Mouse (Mus musculus) limb, embryonic 10.5 days (tissue): ENCODE data around the gene Fam240b. TPM values are rescaled to one million over a fixed set of nuclear protein-coding genes. Genes with fewer than 3 reads are reported as not detected.

Source experiments
- DNase-seq: peaks from one replicate; pipeline ENCODE4 v3.0.0-alpha.2; 2017; ENCODE audit warnings: low spot score
- H3K27ac ChIP-seq: fragments of 300-500 bp; sonication (generic); 2 replicates; pipeline ENCODE4 v1.5.1; 2016; ENCODE audit warnings: mild to moderate bottlenecking
- H3K27me3 ChIP-seq: fragments of 300-500 bp; sonication (generic); 2 replicates; pipeline ENCODE4 v1.6.1; 2016; ENCODE audit warnings: low read depth, mild to moderate bottlenecking; ENCODE audit not compliant: poor library complexity, severe bottlenecking
- H3K36me3 ChIP-seq: fragments of 300-500 bp; sonication (generic); 2 replicates; pipeline ENCODE4 v1.6.1; 2016; ENCODE audit warnings: mild to moderate bottlenecking, moderate library complexity
- H3K4me1 ChIP-seq: fragments of 300-500 bp; sonication (generic); 2 replicates; pipeline ENCODE4 v1.6.1; 2016
- H3K4me3 ChIP-seq: fragments of 300-500 bp; sonication (generic); 2 replicates; pipeline ENCODE4 v1.5.1; 2016; ENCODE audit warnings: mild to moderate bottlenecking, moderate library complexity
- H3K9me3 ChIP-seq: fragments of 300-500 bp; sonication (generic); replicated peaks from 2 replicates; pipeline ENCODE4 v1.6.1; 2016; ENCODE audit warnings: mild to moderate bottlenecking
- WGBS: fragments of 180-500 bp; shearing (Covaris S2); methylation state at CpG from one replicate; pipeline ENCODE4 v1.1.7; 2016; 5-methylcytosine and 5-hydroxymethylcytosine counted together
- polyA plus RNA-seq: library from polyadenylated mRNA; unstranded; fragments of >200 nt; fragmentation: Nextera tagmentation; extraction: Ambion mirVana; gene quantifications from 2 replicates; pipeline ENCODE4 v1.2.1, GENCODE M21; 2016

Gene Fam240b
- not detected in 2 replicates for polyA plus RNA-seq

DNA sequence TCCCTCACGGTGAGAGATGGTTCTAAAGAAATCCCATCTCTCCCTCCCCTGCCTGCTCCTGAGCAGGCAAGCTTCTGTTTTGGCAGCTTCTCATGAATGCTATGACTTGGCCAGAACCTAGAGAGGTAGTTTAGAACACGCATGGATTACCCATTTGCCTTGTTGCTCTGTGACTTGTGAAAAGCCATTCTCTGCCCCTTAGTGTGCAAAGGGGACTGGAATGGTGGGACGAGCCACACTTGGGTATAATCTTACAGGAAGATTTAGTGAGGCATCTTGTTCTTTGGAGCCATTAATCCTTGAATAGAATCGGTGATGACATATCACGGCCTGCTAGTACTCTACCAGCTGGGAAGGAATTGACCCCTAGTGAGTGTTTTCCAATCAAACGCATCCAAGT is at the start of gene Fam240b:
TSS of gene Fam240b (minus strand) at position 101 of the 400 bp plus-strand sequence.
- no peaks in the 10 kb centered on the region for H3K36me3 ChIP-seq
- WGBS: 90% methylated on average over 6 of the region's 6 CpGs
- no peaks in the 10 kb centered on the region for H3K9me3 ChIP-seq
- no peak within 1 kb of the TSS for H3K4me3 ChIP-seq
- no peak for DNase-seq
- no peaks in the 10 kb centered on the region for H3K4me1 ChIP-seq
- no peak within 1 kb of the TSS for H3K27ac ChIP-seq
- no peaks in the 10 kb centered on the region for H3K27me3 ChIP-seq

DNA sequence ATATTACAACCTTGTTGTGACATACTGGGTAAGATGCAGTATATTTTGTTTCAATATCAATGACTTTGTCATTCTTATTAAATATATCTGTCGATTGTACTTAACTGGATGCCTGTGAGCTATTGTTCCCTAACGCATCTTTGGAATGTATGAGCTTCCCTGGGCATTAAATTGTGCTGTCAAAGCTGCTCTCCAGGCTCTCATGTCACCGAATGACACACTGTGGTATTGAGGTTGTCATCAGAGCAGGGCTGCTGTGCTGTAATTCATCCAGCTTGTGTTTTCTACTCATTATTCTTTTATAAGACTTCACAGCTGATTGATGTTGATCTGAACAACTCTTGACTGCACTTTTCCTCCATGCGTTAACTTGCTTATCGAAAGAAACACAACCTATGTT is 32.5 kb upstream of the Fam240b start:
- no peaks in the 10 kb centered on the region for H3K4me1 ChIP-seq
- no peak overlapping the region for H3K4me3 ChIP-seq
- H3K9me3 ChIP-seq: no peaks in the 10 kb centered on the region
- 81% methylated on average over 5 of the region's 5 CpGs for WGBS
- no peaks in the 10 kb centered on the region for H3K27me3 ChIP-seq
- H3K36me3 ChIP-seq: no peaks in the 10 kb centered on the region
- no peak for DNase-seq
- H3K27ac ChIP-seq: no peak overlapping the region

DNA sequence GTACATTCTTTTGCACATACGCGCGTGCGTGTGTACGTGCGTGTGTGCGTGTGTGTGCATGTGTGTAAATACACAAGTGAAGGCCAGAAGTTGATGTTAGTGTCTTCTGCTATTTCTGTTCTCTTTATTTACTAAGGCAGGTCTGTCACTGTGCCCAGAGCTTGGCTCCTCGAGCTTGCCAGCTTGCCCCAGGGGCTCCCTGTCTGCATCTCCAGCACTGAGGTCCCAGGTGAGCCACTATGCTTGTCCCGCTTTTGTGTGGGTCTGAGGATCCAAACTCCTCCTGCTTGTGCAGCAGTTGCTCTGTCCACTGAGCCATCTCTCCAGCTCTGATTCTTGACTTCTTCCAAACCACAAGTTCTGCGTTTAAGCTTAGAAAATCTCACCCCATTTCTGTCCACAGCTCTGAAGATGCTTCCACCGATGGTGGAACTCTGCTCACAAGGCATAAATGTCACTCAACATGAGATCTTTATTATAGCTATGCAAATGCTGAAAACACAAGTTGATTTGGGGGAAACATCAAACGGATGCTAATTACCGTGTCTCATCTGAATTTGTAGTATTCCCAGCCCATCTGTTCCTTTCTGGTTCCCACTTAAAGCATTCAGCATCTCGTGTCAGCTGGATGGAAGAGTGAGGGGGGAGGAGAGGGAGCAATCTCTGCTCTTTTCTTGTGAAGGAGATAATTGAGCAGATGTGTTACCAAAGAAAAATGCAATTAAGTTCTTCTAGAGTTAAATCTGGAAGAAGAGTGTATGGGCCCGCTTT is 29.1 kb upstream of the Fam240b start:
- H3K36me3 ChIP-seq: no peaks in the 10 kb centered on the region
- no peaks in the 10 kb centered on the region for H3K9me3 ChIP-seq
- no peaks in the 10 kb centered on the region for H3K27me3 ChIP-seq
- no peak for DNase-seq
- no peaks in the 10 kb centered on the region for H3K4me1 ChIP-seq
- no peak overlapping the region for H3K27ac ChIP-seq
- WGBS: 86% methylated on average over 15 of the region's 15 CpGs
- H3K4me3 ChIP-seq: no peak overlapping the region

DNA sequence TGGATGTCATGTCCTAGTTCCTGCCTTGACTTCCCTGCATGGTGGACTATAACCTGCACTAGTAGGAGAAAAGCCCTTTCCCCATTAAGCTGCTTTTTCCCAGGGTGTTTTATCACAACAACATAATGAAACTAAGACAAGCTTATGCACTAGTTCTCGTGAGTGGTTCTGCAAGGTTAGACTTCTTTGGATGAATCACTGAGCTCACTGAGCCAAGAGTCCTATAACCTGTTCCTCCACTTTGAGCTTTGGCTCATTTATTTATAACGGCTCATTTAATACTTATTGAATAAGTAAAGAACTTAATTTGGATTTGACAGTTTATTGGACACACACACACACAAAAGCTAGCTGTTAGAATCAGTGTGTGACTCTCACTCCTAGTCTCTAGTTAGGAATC is 16.7 kb upstream of the Fam240b start:
- WGBS: 86% methylated on average over 2 of the region's 2 CpGs
- DNase-seq: no peak
- H3K4me3 ChIP-seq: no peak overlapping the region
- no peak overlapping the region for H3K27ac ChIP-seq
- no peaks in the 10 kb centered on the region for H3K36me3 ChIP-seq
- no peaks in the 10 kb centered on the region for H3K27me3 ChIP-seq
- no peaks in the 10 kb centered on the region for H3K4me1 ChIP-seq
- H3K9me3 ChIP-seq: no peaks in the 10 kb centered on the region

DNA sequence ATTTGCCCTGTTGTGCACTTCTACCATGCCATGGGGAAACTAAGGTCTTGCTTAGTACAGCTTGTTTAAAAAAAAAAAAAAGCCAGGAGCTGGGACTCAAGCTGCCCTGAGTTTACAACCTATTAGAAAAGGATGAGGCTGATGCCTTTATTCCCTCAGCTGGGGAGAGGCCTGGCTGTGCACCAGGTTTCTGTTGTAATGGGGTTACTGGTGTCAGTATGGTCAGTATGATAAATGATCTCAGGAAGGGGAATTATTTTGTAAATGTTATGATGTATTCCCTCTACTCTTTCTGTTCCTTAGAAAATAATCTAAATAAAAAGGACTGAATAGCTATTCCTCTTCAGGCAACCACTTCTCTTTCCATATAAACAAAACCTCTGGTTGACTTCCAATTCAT is 14.0 kb upstream of the Fam240b start:
- DNase-seq: no peak
- no peaks in the 10 kb centered on the region for H3K27me3 ChIP-seq
- no peak overlapping the region for H3K4me3 ChIP-seq
- H3K36me3 ChIP-seq: no peaks in the 10 kb centered on the region
- no peak overlapping the region for H3K27ac ChIP-seq
- no peaks in the 10 kb centered on the region for H3K9me3 ChIP-seq
- no peaks in the 10 kb centered on the region for H3K4me1 ChIP-seq

DNA sequence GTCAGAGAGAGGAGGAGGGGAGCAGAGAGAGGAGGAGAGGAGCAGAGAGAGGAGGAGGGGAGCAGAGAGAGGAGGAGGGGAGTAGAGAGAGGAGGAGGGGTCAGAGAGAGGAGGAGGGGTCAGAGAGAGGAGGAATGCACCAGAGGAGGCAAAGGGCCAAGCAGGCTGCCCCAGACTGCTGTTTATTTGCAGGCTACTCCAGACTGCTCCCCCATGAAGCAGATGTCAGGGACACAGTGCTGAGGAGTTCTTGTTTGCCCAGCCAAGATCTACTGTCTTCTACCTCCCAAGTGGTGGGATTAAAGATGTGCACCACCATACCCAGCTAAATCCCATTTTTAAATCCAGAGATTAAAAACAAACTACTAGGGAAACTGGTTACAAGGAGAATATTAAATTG is 9.8 kb upstream of the Fam240b start:
- Histone ChIP-seq H3K36me3 (no peaks in the 10 kb centered on the region), H3K27me3 (no peaks in the 10 kb centered on the region), H3K27ac (no peak overlapping the region), H3K9me3 (no peaks in the 10 kb centered on the region), H3K4me1 (no peaks in the 10 kb centered on the region), H3K4me3 (no peak overlapping the region)
- DNase-seq: no peak

DNA sequence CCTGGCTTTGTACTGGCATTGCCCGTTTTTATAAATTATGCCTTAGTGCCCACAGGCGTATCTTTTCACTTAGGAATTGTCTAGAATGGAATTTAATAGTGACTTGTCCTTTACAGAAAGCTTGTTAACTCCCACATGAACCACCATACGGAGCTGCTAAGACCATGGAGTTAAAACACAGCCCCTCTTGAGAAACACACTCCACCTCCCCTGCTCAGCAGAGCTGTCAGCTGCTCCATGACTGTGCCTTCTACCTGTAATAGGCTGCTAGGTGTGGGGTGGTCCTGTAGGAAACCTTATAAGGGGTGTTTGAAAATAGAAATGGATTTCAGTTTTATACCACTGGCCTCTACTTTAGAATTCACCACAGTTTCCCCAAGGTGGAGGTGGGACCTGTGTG is 5.2 kb upstream of the Fam240b start:
- no peak overlapping the region for H3K27ac ChIP-seq
- H3K4me1 ChIP-seq: no peaks in the 10 kb centered on the region
- H3K36me3 ChIP-seq: no peaks in the 10 kb centered on the region
- H3K4me3 ChIP-seq: no peak overlapping the region
- no peaks in the 10 kb centered on the region for H3K9me3 ChIP-seq
- WGBS: 84% methylated on average over 3 of the region's 3 CpGs
- H3K27me3 ChIP-seq: no peaks in the 10 kb centered on the region
- DNase-seq: no peak

DNA sequence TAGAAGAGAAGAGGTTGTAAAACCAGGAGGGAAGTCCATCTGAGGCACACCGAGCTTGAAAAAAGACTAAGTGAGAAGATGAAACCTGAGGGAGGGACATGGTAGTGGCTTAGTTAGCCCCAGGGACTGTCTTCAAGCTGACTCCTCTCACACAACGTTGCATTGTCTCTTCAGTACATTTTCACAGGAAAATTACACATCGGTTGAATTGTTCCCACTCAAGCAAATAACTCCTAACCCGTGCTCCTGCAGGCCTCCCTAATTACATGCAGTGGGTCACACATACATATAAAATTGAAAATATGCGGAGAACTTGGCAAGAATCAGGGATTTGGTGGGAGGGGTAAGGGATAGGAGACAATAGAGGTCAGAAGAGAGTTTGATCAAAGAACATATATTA is 4.0 kb downstream of the Fam240b start:
- H3K4me1 ChIP-seq: no peaks in the 10 kb centered on the region
- DNase-seq: no peak
- no peak overlapping the region for H3K4me3 ChIP-seq
- 87% methylated on average over 5 of the region's 5 CpGs for WGBS
- H3K36me3 ChIP-seq: no peaks in the 10 kb centered on the region
- no peaks in the 10 kb centered on the region for H3K9me3 ChIP-seq
- H3K27me3 ChIP-seq: no peaks in the 10 kb centered on the region
- H3K27ac ChIP-seq: no peak overlapping the region

DNA sequence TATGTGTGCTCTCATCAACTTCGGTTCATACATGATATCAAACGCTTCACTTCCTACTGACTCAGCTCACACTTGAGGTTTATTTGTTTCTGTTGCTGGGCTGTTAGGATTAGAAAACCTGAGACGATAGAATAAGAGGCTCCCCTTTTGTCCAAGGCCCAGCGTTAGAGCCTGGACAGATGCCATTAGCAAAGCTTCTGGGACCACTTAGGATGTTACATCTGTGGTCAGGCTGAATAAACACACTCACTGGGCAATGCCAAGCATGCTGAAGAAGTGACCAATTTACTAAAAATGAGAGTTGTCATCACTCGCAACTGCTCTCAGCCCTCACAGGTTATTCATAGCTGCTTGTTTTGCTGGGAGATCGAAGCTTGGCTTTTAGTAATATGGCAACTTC is 7.7 kb downstream of the Fam240b start:
- Histone ChIP-seq H3K4me3 (no peak overlapping the region), H3K4me1 (no peaks in the 10 kb centered on the region), H3K27ac (no peak overlapping the region), H3K36me3 (no peaks in the 10 kb centered on the region), H3K9me3 (no peaks in the 10 kb centered on the region), H3K27me3 (no peaks in the 10 kb centered on the region)
- 92% methylated on average over 6 of the region's 6 CpGs for WGBS
- no peak for DNase-seq

DNA sequence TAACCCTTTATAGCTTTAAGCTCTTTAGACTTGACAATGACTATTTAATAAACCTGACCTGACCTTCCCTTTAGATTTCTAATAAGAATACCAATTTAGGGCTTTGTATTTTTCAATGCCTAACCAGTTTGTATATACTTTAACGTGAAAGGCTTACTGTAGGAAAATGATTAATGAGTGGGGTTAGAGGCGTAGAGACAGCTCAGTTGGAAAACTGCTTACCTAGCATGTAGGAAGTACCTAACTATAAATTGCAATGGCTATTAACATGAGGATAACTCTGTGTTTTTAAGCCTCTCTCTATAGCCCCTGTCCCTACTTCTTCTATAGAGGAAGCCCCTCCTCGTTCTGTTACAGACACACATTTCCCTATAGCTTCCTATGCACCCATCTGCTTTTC is 17.6 kb downstream of the Fam240b start:
- Histone ChIP-seq H3K27me3 (no peaks in the 10 kb centered on the region), H3K4me1 (no peaks in the 10 kb centered on the region), H3K9me3 (no peaks in the 10 kb centered on the region), H3K36me3 (no peaks in the 10 kb centered on the region), H3K4me3 (no peak overlapping the region), H3K27ac (no peak overlapping the region)
- DNase-seq: no peak
- 91% methylated on average over 3 of the region's 3 CpGs for WGBS

DNA sequence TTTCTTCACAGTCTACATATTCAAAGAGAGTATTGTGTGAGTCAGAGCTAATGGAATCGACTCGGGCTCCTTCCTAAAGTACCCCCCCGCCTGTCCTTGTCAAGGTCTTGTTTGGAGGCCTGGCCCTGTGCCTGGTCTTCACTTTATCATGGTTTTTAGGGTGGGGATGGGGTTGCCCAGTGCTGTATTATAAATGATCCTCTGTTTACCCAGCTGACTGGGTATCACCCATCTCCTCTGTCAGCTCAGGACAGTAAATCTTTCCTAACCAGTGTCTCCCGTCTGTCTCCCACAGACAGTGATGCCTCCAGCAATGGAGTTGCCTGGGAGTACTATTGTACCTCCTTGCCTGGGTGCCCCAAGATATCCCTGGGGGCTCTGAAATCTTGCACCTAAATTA is 19.6 kb downstream of the Fam240b start:
- H3K4me3 ChIP-seq: no peak overlapping the region
- H3K9me3 ChIP-seq: no peaks in the 10 kb centered on the region
- H3K27me3 ChIP-seq: no peaks in the 10 kb centered on the region
- H3K4me1 ChIP-seq: no peaks in the 10 kb centered on the region
- H3K27ac ChIP-seq: no peak overlapping the region
- H3K36me3 ChIP-seq: no peaks in the 10 kb centered on the region
- 80% methylated on average over 4 of the region's 4 CpGs for WGBS
- DNase-seq: no peak

DNA sequence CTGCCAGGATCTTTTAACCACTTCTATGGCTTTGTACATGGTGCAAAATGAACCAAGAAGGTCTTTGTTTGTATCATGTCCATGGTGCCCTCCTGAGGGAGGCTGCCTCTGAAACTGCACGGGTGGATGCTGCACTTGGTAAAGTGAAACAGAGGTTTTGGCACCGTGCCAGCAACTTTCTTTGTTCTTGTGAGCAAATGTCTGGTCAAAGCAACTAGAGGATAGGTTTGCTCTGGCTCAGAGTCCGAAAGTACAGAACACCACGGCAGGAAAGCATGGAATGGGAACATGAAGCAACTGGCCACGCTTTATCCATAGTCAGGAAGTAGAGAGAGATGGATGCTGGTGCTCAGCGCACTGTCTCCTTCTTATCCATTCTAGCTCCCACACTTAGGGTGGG is 29.7 kb downstream of the Fam240b start:
- no peaks in the 10 kb centered on the region for H3K36me3 ChIP-seq
- no peak overlapping the region for H3K27ac ChIP-seq
- no peaks in the 10 kb centered on the region for H3K27me3 ChIP-seq
- no peak overlapping the region for H3K4me3 ChIP-seq
- no peaks in the 10 kb centered on the region for H3K4me1 ChIP-seq
- no peak for DNase-seq
- no peaks in the 10 kb centered on the region for H3K9me3 ChIP-seq
- WGBS: 92% methylated on average over 6 of the region's 6 CpGs

DNA sequence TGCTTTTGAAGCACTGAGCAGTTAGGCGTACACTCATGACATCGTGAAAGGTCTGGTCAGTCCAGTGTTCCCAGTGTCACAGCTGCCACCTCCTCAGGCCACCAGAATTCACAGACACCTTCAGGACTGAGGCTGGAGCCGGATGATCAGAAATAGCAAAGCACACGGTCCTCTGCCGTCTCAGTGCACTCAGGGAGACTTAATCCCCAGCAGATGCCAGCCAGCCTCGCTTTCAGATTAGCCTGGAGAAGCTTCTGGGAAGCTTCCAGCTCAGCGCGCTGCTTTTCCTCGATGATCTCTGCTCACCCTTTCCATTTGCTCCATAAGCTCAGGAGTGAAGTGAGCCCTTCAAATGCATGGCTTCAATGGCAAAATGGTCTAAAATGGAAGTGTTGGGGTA is 32.4 kb downstream of the Fam240b start:
- Histone ChIP-seq H3K9me3 (no peaks in the 10 kb centered on the region), H3K27ac (no peak overlapping the region), H3K4me1 (no peaks in the 10 kb centered on the region), H3K36me3 (no peaks in the 10 kb centered on the region), H3K27me3 (no peaks in the 10 kb centered on the region), H3K4me3 (no peak overlapping the region)
- 82% methylated on average over 9 of the region's 9 CpGs for WGBS
- no peak for DNase-seq

DNA sequence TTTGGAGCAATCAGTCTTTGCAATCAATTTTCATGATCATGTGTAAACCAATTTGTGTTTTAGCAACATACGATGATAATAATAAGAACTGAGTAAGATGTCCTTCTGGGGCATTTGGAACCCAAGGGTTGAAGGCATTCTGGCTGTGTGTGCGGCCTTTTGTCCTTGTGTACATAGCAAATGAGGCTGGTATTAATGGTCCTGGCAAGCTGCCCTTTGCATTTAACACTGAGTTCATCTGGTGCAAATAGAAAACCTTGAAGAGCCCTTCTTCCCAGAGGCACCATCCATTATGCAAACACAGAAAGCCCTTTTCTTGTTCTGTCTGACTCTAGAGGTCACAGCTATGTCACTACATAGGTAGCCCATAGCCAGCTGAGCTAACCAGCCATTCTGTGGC is 35.0 kb downstream of the Fam240b start:
- no peak for DNase-seq
- H3K27ac ChIP-seq: no peak overlapping the region
- no peaks in the 10 kb centered on the region for H3K4me1 ChIP-seq

More for the DNA sequence above, 35.0 kb downstream of the Fam240b start:
- Histone ChIP-seq H3K27me3 (no peaks in the 10 kb centered on the region), H3K4me3 (no peak overlapping the region), H3K9me3 (no peaks in the 10 kb centered on the region), H3K36me3 (no peaks in the 10 kb centered on the region)
- WGBS: 90% methylated on average over 2 of the region's 2 CpGs
